Mouse (Mus musculus): Measurements from ENCODE around the gene Adamts17.

The Adamts17 gene

GRCm38 (mm10) chr7:67082751-67083150, 243.2 kb downstream of the Adamts17 start:
- DNase-seq (ENCODE audit: low spot score), result no peak

- DNase-seq (ENCODE audit: low spot score), result no peak
These were observed 248.2 kb downstream of the Adamts17 start for GRCm38 (mm10) chr7:67087759-67088158.

DNA sequence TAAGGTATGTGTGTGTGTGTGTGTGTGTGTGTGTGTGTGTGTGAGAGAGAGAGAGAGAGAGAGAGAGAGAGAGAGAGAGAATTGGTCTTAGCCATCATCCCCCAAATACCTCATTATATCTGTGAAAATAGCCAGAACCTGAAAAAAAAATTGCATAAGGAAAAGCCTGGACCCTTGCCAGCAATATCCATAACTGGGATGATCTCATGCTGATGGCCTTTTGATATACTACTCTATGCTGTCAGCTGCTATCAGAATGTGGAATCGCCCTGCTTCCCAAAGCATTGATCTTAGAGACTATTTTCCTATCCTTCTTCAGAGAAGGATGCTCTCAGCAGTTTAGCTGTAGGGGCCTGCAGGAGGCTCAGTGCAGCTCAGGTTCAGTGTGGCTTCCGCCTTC, 257.6 kb downstream of the Adamts17 start:
- no peak for DNase-seq (ENCODE audit: low spot score)

DNA sequence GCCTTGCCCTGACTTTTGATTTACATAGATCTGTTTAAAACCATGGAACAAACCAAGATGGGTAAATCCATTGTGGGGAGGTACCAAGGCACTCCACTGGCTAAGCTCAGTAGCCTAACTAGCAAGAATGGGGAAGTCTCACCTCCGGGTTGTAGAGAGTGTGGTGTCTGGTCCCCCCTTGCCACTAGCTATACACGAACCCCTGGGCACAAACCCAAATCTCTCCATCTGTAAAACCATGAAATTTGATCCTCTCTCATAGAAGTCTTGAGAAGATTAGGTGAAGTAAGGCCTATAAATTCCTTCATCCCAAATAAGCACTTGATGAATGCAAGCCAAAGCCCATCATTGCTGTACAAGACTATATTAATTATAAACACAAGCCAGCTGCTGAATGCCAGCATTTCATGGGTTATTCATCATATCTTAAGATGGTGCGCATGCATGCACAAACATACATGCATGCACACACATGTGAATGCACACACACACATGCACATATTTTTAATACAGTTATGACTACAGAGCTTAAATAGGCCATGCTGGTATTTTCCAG, 262.0 kb downstream of the Adamts17 start:
- no peak for DNase-seq (ENCODE audit: low spot score)

DNA sequence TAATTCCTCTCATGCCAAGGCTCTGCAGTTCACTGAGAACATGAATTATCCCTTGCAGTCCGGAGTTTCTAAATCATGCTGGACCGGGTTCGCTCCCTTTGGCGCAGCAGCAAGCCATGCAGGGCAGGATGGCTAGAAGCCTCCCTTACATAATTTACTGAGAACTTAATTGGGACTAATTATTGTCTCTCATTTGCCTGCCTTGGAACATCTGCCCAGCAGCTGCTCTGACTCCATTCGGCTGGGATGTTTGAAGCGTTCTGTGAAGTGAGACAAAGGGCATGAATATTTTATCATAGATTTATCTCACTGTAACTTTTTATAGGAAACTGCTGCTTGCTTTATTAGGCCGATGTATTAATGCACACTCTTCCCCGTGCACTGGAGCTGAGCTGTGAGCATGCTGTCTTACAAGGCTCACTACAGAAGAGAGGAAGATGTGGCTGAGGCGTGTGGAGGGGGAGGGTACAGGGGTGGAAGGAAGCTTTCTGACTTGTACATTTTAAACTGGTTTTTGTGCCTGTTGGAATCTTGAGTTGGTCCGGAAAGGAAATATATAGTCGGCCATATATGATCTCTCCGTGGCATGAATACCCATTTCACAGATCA, 271.1 kb downstream of the Adamts17 start:
- no peak for DNase-seq (ENCODE audit: low spot score)

GRCm38 (mm10) chr7:67112495-67113216, 273.1 kb downstream of the Adamts17 start:
- DNase-seq (ENCODE audit: low spot score), result no peak

GRCm38 (mm10) chr7:67114056-67114455, 274.5 kb downstream of the Adamts17 start:
- no peak for DNase-seq (ENCODE audit: low spot score)

DNA sequence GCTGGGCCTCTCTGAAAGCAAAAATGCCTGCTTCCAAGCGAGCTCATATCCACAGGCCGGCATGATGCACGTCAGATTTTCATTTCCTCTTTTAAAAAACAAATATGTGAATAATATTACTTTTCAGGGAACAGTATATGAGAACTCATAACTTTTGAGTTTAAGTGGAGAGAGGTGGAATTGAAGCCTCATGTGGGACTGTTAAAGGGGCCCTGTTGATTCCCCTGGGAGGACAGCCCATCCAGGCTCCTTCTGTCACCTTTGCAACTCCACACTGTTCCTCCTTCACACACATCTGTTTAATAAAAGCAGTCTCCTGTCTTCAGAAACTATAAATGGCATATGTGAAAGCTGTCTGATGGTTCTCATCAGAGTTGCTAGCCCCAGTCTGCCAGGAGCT, 275.5 kb downstream of the Adamts17 start:
- DNase-seq (ENCODE audit: low spot score), result no peak

- no peak for DNase-seq (ENCODE audit: low spot score)
These were observed 295.6 kb downstream of the Adamts17 start for GRCm38 (mm10) chr7:67135140-67135539.

DNA sequence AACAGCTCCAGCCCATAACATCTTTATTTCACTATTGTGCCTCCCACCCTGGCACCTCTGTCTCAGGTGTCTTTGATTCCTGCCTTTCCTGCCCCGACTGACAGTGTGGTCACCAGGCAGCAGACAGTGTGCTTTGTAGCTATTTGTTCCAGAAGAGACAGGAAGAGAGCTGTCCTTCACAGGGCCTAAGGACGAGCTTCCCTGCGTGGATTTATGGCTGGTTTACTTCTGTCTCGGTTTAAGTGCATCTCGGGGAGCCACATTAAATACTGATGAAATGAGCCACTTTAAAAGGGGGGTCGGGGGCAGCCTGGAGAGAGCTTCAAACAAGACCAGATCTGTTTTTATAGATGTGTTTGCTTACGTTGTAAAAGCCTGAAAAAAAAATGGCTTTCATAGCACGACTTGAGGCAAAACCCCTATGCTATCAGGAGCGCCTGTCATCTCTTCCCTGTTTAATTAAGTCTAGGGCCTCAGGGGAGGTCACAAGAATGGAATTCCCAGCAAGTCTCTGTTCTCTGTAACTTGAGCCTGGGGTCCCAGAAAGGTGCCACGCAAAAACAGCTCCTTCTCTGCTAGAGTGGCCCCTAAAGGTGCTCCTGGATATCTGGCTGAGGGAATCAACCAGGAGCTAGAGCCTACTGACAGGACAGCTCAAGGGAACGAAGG, 302.9 kb downstream of the Adamts17 start:
- DNase-seq (ENCODE audit: low spot score), result no peak

GRCm38 (mm10) chr7:67145748-67146147, 306.2 kb downstream of the Adamts17 start:
- no peak for DNase-seq (ENCODE audit: low spot score)

GRCm38 (mm10) chr7:67146151-67146550, 306.6 kb downstream of the Adamts17 start:
- no peak for DNase-seq (ENCODE audit: low spot score)

DNA sequence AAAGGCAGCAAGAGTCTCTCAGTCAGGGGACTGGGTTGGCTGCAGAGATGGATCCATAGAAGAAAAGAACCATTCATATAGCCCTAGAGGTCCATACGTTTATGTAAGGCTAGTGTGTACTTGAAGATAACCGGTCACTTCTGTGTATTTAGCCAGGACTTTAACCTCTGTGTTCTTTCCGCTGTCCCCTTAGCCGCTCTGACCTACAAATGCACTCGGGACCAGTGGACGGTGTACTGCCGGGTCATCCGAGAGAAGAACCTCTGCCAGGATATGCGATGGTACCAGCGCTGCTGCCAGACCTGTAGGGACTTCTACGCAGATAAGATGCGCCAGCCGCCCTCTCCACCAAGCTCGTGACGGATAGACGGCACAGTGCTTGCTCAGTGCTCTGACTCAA, 310.2 kb downstream of the Adamts17 start:
- no peak for DNase-seq (ENCODE audit: low spot score)

DNA sequence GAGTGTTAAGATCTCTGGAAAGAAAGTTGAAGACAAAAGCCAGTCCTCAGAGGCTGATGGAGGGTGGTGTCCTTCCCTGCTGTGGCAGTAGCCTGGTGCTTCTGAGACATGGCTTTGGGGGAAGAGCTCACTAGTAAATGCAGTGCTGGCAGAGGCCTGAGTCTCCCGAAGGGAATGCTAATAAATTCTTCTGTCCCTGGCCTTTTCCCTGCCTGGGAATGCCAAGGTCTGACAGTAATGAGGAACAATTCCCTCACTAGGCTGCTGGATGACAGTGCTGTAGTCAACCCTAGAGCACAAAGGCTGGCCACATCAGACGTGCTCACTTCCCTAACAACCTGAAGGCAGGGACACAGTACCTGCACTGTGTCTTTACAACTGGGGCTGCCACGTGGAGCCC, 313.1 kb downstream of the Adamts17 start:
- no peak for DNase-seq (ENCODE audit: low spot score)

- DNase-seq (ENCODE audit: low spot score), result no peak
These were observed 322.6 kb downstream of the Adamts17 start for GRCm38 (mm10) chr7:67162135-67162534.

DNA sequence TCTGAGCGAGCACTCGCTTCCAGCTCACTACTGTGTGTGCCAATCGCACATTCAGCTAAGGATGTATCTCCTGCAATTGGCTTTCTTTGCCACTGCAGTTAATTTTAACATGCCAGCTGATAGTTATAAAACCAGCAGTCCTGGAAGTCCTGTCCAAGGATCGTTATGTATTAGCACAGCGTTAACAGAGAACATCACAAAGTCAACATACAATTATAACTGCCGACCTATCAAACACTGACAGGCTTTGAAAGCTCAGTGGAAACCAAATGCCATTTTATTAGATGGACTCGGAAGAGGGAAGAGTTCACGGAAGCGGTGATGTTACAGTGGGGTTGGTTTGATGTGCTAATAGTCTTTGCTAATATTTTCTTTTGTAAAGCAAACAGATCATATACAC, 328.8 kb downstream of the Adamts17 start:
- no peak for DNase-seq (ENCODE audit: low spot score)

GRCm38 (mm10) chr7:67168763-67169569, 329.4 kb downstream of the Adamts17 start:
- no peak for DNase-seq (ENCODE audit: low spot score)

DNA sequence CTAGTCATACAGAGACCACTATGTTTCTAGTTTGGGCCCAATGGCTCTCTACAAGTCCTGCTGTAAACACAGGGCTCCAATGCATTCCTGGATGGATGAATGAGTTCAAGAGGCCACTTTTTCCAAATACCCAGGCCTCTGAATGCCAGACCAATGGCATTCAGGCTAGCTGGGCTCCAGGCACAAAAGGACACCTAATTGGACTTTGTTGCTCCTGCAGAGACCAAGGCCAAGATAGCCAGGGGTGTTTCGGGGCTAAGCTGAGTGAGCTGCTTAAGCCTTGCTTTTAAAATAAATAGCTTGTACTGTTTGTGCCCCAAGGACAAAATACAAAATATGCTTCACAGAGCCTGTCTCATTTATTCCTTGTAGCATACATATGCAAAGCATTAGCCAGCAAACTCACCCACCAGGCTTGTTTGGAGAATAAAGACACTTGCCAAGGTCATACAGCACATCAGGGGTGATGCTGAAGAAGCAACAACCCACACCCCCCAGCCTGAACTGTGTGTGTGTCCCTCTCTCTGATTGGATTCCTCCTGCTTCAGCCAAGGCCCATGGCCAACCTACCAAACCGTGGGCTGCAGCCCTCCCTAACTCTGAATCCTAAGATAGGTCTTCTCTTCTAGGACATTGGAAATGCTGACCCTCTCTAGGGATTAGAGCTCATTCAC, 334.1 kb downstream of the Adamts17 start:
- no peak for DNase-seq (ENCODE audit: low spot score)

- DNase-seq (ENCODE audit: low spot score), result no peak
These were observed 344.3 kb downstream of the Adamts17 start for GRCm38 (mm10) chr7:67183786-67184185.

DNA sequence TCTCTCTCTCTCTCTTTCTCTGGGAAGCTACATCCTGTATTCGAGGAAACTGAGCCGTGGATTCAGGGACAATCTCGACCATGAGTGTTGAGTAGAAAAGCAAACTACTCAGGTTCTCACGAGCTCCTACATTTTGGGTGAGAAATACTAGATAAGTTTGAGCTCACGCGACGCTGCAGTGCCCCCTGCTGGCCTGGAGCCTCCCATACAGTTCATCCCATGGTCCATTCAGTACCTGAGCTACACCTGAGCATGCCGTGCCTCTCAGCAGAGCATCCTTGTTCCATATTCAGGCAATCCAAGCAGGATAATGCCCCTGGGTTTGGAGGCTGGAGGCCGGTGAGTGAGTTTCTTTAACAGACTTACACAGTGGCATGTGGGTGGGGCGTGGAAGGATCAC, 359.9 kb downstream of the Adamts17 start:
- DNase-seq (ENCODE audit: low spot score), result peak; percentile 16

Data from layer of hippocampus, adult 9-10 months (tissue).